Mouse (Mus musculus): ENCODE measurements around the gene Park7.

DNA sequence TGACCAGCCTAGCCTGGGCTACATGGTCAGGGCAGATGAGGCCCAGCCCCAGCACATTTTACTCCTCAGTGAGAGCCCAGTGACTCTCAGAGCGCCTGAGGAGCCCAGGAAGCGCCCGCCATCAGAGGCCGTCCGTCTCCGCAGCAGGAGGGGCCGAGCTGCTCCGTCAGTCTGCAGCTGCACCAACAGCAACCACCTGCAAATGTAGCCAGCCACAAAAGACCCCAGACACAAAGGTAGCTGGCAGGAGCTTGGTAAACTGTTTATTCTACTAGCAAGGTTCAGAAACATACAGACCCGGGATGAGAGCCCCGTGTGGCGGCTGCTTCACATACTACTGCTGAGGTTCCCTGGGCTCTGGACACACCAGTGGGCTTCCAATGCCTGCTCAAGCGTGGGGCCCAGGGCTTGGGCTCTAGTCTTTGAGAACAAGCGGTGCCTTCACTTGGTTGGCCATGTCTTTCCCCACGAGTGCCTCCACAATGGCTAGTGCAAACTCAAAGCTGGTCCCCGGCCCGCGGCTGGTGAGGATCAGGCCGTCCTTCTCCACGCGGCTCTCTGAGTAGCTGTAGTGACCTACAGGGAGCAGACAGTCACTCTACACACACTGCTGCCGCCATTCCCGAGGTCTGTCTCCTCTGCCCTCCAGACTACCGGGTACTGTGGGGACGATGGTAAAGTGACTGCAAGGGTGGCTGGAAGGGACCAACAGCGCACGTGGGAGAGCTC lies 17.2 kb downstream of the Park7 start:
- TF ChIP-seq POLR2A (IDR thresholded peaks at IDR 0.05; ENCODE audit: insufficient read length, low read depth) (no peak), POLR2AphosphoS2 (IDR thresholded peaks at IDR 0.05; ENCODE audit: insufficient read length, low read depth) (no peak), MAX (IDR thresholded peaks at IDR 0.05; ENCODE audit: low read depth) (no peak), USF1 (IDR thresholded peaks at IDR 0.05; ENCODE audit: low read depth) (no peak), CEBPB (IDR thresholded peaks at IDR 0.05; ENCODE audit: insufficient read depth, poor library complexity, severe bottlenecking) (no peak), TCF3 (IDR thresholded peaks at IDR 0.05; ENCODE audit: insufficient read length, low read depth) (no peak), TCF12 (IDR thresholded peaks at IDR 0.05; ENCODE audit: insufficient read depth, poor library complexity, severe bottlenecking) (no peak), REST (IDR thresholded peaks at IDR 0.05; ENCODE audit: insufficient read depth, insufficient read length) (no peak), E2F4 (IDR thresholded peaks at IDR 0.05; ENCODE audit: insufficient read depth) (no peak), SRF (IDR thresholded peaks at IDR 0.05; ENCODE audit: control insufficient read depth, insufficient read length, low read depth) (no peak), MYOG (IDR thresholded peaks at IDR 0.05; ENCODE audit: control insufficient read depth in 1 of 3, insufficient read depth in 1 of 3, insufficient read length in 2 of 3, low read depth in 2 of 3) (no peak)
